Mouse (Mus musculus) intestine, embryonic 16.5 days (tissue): ENCODE results near the gene Gm44965. TPM values are rescaled to one million over a fixed set of nuclear protein-coding genes. Genes with fewer than 3 reads are reported as not detected.

Source experiments
- ATAC-seq: fragments of 200-750 bp; cut with Nextera tagmentation; 2 replicates; pipeline ENCODE4 v1.8.0; 2017; ENCODE audit warnings: moderate TSS enrichment, moderate library complexity
- H3K27ac ChIP-seq: fragments of 300-500 bp; sonication (generic); 2 replicates; pipeline ENCODE4 v1.5.1; 2014; ENCODE audit warnings: mild to moderate bottlenecking, low read length
- H3K27me3 ChIP-seq: fragments of 300-500 bp; sonication (generic); replicated peaks from 2 replicates; pipeline ENCODE4 v1.6.1; 2014; ENCODE audit warnings: low read length, control low read depth, mixed read lengths; ENCODE audit not compliant: control insufficient read depth, insufficient read depth
- H3K36me3 ChIP-seq: fragments of 300-500 bp; sonication (generic); 2 replicates; pipeline ENCODE4 v1.6.1; 2014; ENCODE audit warnings: low read length, control low read depth; ENCODE audit not compliant: control insufficient read depth, insufficient read depth
- H3K4me1 ChIP-seq: fragments of 300-500 bp; sonication (generic); 2 replicates; pipeline ENCODE4 v1.6.1; 2014; ENCODE audit warnings: low read length, control low read depth, mixed read lengths; ENCODE audit not compliant: control insufficient read depth, insufficient read depth
- H3K4me2 ChIP-seq: fragments of 300-500 bp; sonication (generic); 2 replicates; pipeline ENCODE4 v1.6.1; 2014; ENCODE audit warnings: low read depth, low read length, control low read depth
- H3K4me3 ChIP-seq: fragments of 300-500 bp; sonication (generic); 2 replicates; pipeline ENCODE4 v1.5.1; 2014; ENCODE audit warnings: mild to moderate bottlenecking, low read length
- H3K9ac ChIP-seq: fragments of 300-500 bp; sonication (generic); 2 replicates; pipeline ENCODE4 v1.6.1; 2014; ENCODE audit warnings: low read depth, low read length
- H3K9me3 ChIP-seq: fragments of 300-500 bp; sonication (generic); 2 replicates; pipeline ENCODE4 v1.6.1; 2016; ENCODE audit warnings: low read length, control low read depth; ENCODE audit not compliant: control insufficient read depth
- WGBS: fragments of 180-500 bp; shearing (Covaris S2); extraction: QIAGEN DNeasy Blood & Tissue Kit; methylation state at CpG from one replicate; pipeline ENCODE4 v1.1.7; 2014; 5-methylcytosine and 5-hydroxymethylcytosine counted together
- polyA plus RNA-seq: library from polyadenylated mRNA; unstranded; fragments of >200 nt; fragmentation: Nextera tagmentation; extraction: Ambion mirVana; gene quantifications from 2 replicates; pipeline ENCODE4 v1.2.1, GENCODE M21; 2015

Gene Gm44965
- polyA plus RNA-seq, 1 experiment from 2014 or later = not detected

GRCm38 (mm10) chr6:48665471-48665870, 71.7 kb downstream of the Gm44965 start:
- Histone ChIP-seq H3K27me3 (no peaks in the 10 kb centered on the region), H3K4me3 (no peak overlapping the region), H3K36me3 (no peaks in the 10 kb centered on the region), H3K4me2 (no peak overlapping the region), H3K4me1 (peaks cover 3% of the 10 kb centered on the region), H3K9ac (no peak overlapping the region), H3K27ac (no peak overlapping the region), H3K9me3 (no peaks in the 10 kb centered on the region)
- no peak for ATAC-seq
- WGBS = 90% methylated on average over 9 of the region's 9 CpGs

GRCm38 (mm10) chr6:48666159-48666586, 72.4 kb downstream of the Gm44965 start:
- 14% methylated on average over 7 of the region's 7 CpGs for WGBS
- no peak overlapping the region for H3K4me3 ChIP-seq
- H3K9ac ChIP-seq = no peak overlapping the region
- no peak overlapping the region for H3K4me2 ChIP-seq
- peak; percentile 91 for ATAC-seq
- no peaks in the 10 kb centered on the region for H3K27me3 ChIP-seq
- H3K36me3 ChIP-seq = no peaks in the 10 kb centered on the region
- H3K27ac ChIP-seq = peak overlapping the region; percentile 41; the same call in 1 of the 2 replicates
- H3K9me3 ChIP-seq = no peaks in the 10 kb centered on the region
- H3K4me1 ChIP-seq = peaks cover 3% of the 10 kb centered on the region

GRCm38 (mm10) chr6:48668022-48668421, 74.3 kb downstream of the Gm44965 start:
- H3K4me1 ChIP-seq = peaks cover 3% of the 10 kb centered on the region
- no peak for ATAC-seq

More at GRCm38 (mm10) chr6:48668022-48668421, 74.3 kb downstream of the Gm44965 start:
- Histone ChIP-seq H3K9ac (no peak overlapping the region), H3K4me3 (no peak overlapping the region), H3K4me2 (no peak overlapping the region), H3K27me3 (no peaks in the 10 kb centered on the region), H3K9me3 (no peaks in the 10 kb centered on the region), H3K36me3 (no peaks in the 10 kb centered on the region), H3K27ac (no peak overlapping the region)

Other genes with a start within 250 kb of the Gm44965 start
- gene Krba1, start 198.4 kb upstream of the Gm44965 start, polyA plus RNA-seq = 16.0 and 18.2 TPM in 2 replicates
- 17.3 and 17.8 TPM in 2 replicates for gene Zfp467, start 148.1 kb upstream of the Gm44965 start, polyA plus RNA-seq
- 0.38 and 0.73 TPM in 2 replicates for gene Sspo, start 145.7 kb upstream of the Gm44965 start, polyA plus RNA-seq
- 25.1 and 26.0 TPM in 2 replicates for gene Atp6v0e2, start 56.3 kb upstream of the Gm44965 start, polyA plus RNA-seq
- 10.4 and 12.5 TPM in 2 replicates for gene Lrrc61, start 39.1 kb upstream of the Gm44965 start, polyA plus RNA-seq
- gene Rarres2, start 21.2 kb upstream of the Gm44965 start, polyA plus RNA-seq = 105 and 109 TPM in 2 replicates
- gene Gm45021, start 4.3 kb upstream of the Gm44965 start, polyA plus RNA-seq = not detected in 2 replicates
- 22.1 and 22.4 TPM in 2 replicates for gene Repin1, start 58 bp upstream of the Gm44965 start, polyA plus RNA-seq
- gene Zfp775, start 8.1 kb downstream of the Gm44965 start, polyA plus RNA-seq = 5.2 and 6.1 TPM in 2 replicates
- 0.95 and 1.1 TPM in 2 replicates for gene AI854703, start 32.8 kb downstream of the Gm44965 start, polyA plus RNA-seq
- gene Gimap8, start 53.3 kb downstream of the Gm44965 start, polyA plus RNA-seq = 1.7 TPM in 2 replicates
- 15.9 and 16.5 TPM in 2 replicates for gene Gimap9, start 82.2 kb downstream of the Gm44965 start, polyA plus RNA-seq
- 21.2 and 23.2 TPM in 2 replicates for gene Gimap4, start 90.6 kb downstream of the Gm44965 start, polyA plus RNA-seq
- 19.7 and 21.1 TPM in 2 replicates for gene Gimap6, start 114.3 kb downstream of the Gm44965 start, polyA plus RNA-seq
- gene Gm28053, start 124.7 kb downstream of the Gm44965 start, polyA plus RNA-seq = 3.2 and 9.2 TPM in 2 replicates
- 0.28 and 0.34 TPM in 2 replicates for gene Gimap7, start 124.7 kb downstream of the Gm44965 start, polyA plus RNA-seq
- 36.2 and 39.1 TPM in 2 replicates for gene Gimap1, start 145.1 kb downstream of the Gm44965 start, polyA plus RNA-seq
- gene Gimap5, start 152.3 kb downstream of the Gm44965 start, polyA plus RNA-seq = 9.7 and 13.8 TPM in 2 replicates
- gene Gimap3, start 176.9 kb downstream of the Gm44965 start, polyA plus RNA-seq = 0.37 and 0.43 TPM in 2 replicates
- gene Tmem176a, start 247.0 kb downstream of the Gm44965 start, polyA plus RNA-seq = 183 TPM in 2 replicates
- gene Tmem176b, start 247.6 kb downstream of the Gm44965 start, polyA plus RNA-seq = 403 and 414 TPM in 2 replicates